Mouse (Mus musculus): ENCODE results near the gene Stk4. TPM values are rescaled to one million over a fixed set of nuclear protein-coding genes. Genes with fewer than 3 reads are reported as not detected.

The Stk4 gene
- polyA plus RNA-seq, 1 experiment, result 10.8 TPM

GRCm38 (mm10) chr2:164098603-164099250, 28.6 kb downstream of the Stk4 start:
- Histone ChIP-seq H3K36me3 (ENCODE audit: control insufficient read depth, insufficient read depth, low read length) (peaks cover 65% of the 10 kb centered on the region), H3K4me1 (ENCODE audit: control insufficient read depth, insufficient read depth, insufficient read length, low read length) (no peaks in the 10 kb centered on the region), H3K27ac (ENCODE audit: insufficient read depth, low read depth, low read length) (no peak overlapping the region), H3K4me3 (ENCODE audit: low read depth, low read length) (no peak overlapping the region), H3K27me3 (ENCODE audit: control insufficient read depth, insufficient read depth, low read length) (no peaks in the 10 kb centered on the region)
- TF ChIP-seq POLR2A (IDR thresholded peaks at IDR 0.05; ENCODE audit: low read depth, low read length), result no peak
- TF ChIP-seq CTCF (IDR thresholded peaks at IDR 0.05; ENCODE audit: extremely low read depth, insufficient read length, insufficient replicate concordance, low read depth, low read length), result no peak
- 93% methylated on average over 11 of the region's 11 CpGs for WGBS

GRCm38 (mm10) chr2:164101936-164102335, 31.8 kb downstream of the Stk4 start:
- H3K4me1 ChIP-seq (ENCODE audit: control insufficient read depth, insufficient read depth, insufficient read length, low read length), result no peaks in the 10 kb centered on the region
- H3K27me3 ChIP-seq (ENCODE audit: control insufficient read depth, insufficient read depth, low read length), result no peaks in the 10 kb centered on the region
- H3K27ac ChIP-seq (ENCODE audit: insufficient read depth, low read depth, low read length), result no peak overlapping the region
- TF ChIP-seq POLR2A (IDR thresholded peaks at IDR 0.05; ENCODE audit: low read depth, low read length) (no peak), CTCF (IDR thresholded peaks at IDR 0.05; ENCODE audit: extremely low read depth, insufficient read length, insufficient replicate concordance, low read depth, low read length) (no peak)
- peaks cover 56% of the 10 kb centered on the region for H3K36me3 ChIP-seq (ENCODE audit: control insufficient read depth, insufficient read depth, low read length)
- H3K4me3 ChIP-seq (ENCODE audit: low read depth, low read length), result no peak overlapping the region
- WGBS, result 52% methylated on average over 1 of the region's 1 CpGs

GRCm38 (mm10) chr2:164102366-164102765, 32.2 kb downstream of the Stk4 start:
- 87% methylated on average over 3 of the region's 3 CpGs for WGBS
- no peak overlapping the region for H3K27ac ChIP-seq (ENCODE audit: insufficient read depth, low read depth, low read length)
- no peaks in the 10 kb centered on the region for H3K4me1 ChIP-seq (ENCODE audit: control insufficient read depth, insufficient read depth, insufficient read length, low read length)
- H3K27me3 ChIP-seq (ENCODE audit: control insufficient read depth, insufficient read depth, low read length), result no peaks in the 10 kb centered on the region
- H3K4me3 ChIP-seq (ENCODE audit: low read depth, low read length), result no peak overlapping the region
- H3K36me3 ChIP-seq (ENCODE audit: control insufficient read depth, insufficient read depth, low read length), result peaks cover 58% of the 10 kb centered on the region
- no peak for TF ChIP-seq CTCF (IDR thresholded peaks at IDR 0.05; ENCODE audit: extremely low read depth, insufficient read length, insufficient replicate concordance, low read depth, low read length)
- TF ChIP-seq POLR2A (IDR thresholded peaks at IDR 0.05; ENCODE audit: low read depth, low read length), result no peak

- TF ChIP-seq POLR2A (IDR thresholded peaks at IDR 0.05; ENCODE audit: low read depth, low read length), result no peak
- peak; percentile 65; the same call in 1 of the 2 replicates for TF ChIP-seq CTCF (IDR thresholded peaks at IDR 0.05; ENCODE audit: extremely low read depth, insufficient read length, insufficient replicate concordance, low read depth, low read length)
- Histone ChIP-seq H3K4me1 (ENCODE audit: control insufficient read depth, insufficient read depth, insufficient read length, low read length) (no peaks in the 10 kb centered on the region), H3K27ac (ENCODE audit: insufficient read depth, low read depth, low read length) (no peak overlapping the region), H3K36me3 (ENCODE audit: control insufficient read depth, insufficient read depth, low read length) (peaks cover 53% of the 10 kb centered on the region), H3K4me3 (ENCODE audit: low read depth, low read length) (no peak overlapping the region), H3K27me3 (ENCODE audit: control insufficient read depth, insufficient read depth, low read length) (no peaks in the 10 kb centered on the region)
- 37% methylated on average over 4 of the region's 4 CpGs for WGBS
These were observed 33.4 kb downstream of the Stk4 start for GRCm38 (mm10) chr2:164103501-164103900.

- peaks cover 28% of the 10 kb centered on the region for H3K36me3 ChIP-seq (ENCODE audit: control insufficient read depth, insufficient read depth, low read length)
- WGBS, result 92% methylated on average over 14 of the region's 14 CpGs
These were observed 36.3 kb downstream of the Stk4 start for GRCm38 (mm10) chr2:164106287-164107035.

GRCm38 (mm10) chr2:164107125-164107874, 37.2 kb downstream of the Stk4 start:
- H3K27ac ChIP-seq (ENCODE audit: insufficient read depth, low read depth, low read length), result no peak overlapping the region
- no peaks in the 10 kb centered on the region for H3K27me3 ChIP-seq (ENCODE audit: control insufficient read depth, insufficient read depth, low read length)
- 85% methylated on average over 16 of the region's 16 CpGs for WGBS
- H3K4me3 ChIP-seq (ENCODE audit: low read depth, low read length), result no peak overlapping the region
- TF ChIP-seq POLR2A (IDR thresholded peaks at IDR 0.05; ENCODE audit: low read depth, low read length) (no peak), CTCF (IDR thresholded peaks at IDR 0.05; ENCODE audit: extremely low read depth, insufficient read length, insufficient replicate concordance, low read depth, low read length) (no peak)
- peaks cover 23% of the 10 kb centered on the region for H3K36me3 ChIP-seq (ENCODE audit: control insufficient read depth, insufficient read depth, low read length)
- H3K4me1 ChIP-seq (ENCODE audit: control insufficient read depth, insufficient read depth, insufficient read length, low read length), result no peaks in the 10 kb centered on the region

More at GRCm38 (mm10) chr2:164106287-164107035, 36.3 kb downstream of the Stk4 start:
- TF ChIP-seq POLR2A (IDR thresholded peaks at IDR 0.05; ENCODE audit: low read depth, low read length), result no peak
- no peak for TF ChIP-seq CTCF (IDR thresholded peaks at IDR 0.05; ENCODE audit: extremely low read depth, insufficient read length, insufficient replicate concordance, low read depth, low read length)
- Histone ChIP-seq H3K4me1 (ENCODE audit: control insufficient read depth, insufficient read depth, insufficient read length, low read length) (no peaks in the 10 kb centered on the region), H3K4me3 (ENCODE audit: low read depth, low read length) (no peak overlapping the region), H3K27ac (ENCODE audit: insufficient read depth, low read depth, low read length) (no peak overlapping the region), H3K27me3 (ENCODE audit: control insufficient read depth, insufficient read depth, low read length) (no peaks in the 10 kb centered on the region)
